Mouse (Mus musculus) layer of hippocampus, postnatal 14 days (tissue): Measurements from ENCODE around the gene Dnajb3. TPM values are rescaled to one million over a fixed set of nuclear protein-coding genes. Genes with fewer than 3 reads are reported as not detected.
"Not testable (repeated sequence)": the region's sequence is repeated elsewhere in the genome, so short reads cannot be mapped to it uniquely, and the experiment has no call there.

Experiments
- DNase-seq, 2 experiments: peaks; one replicate each; pipeline ENCODE4 v3.0.0; 2021 to 2022; ENCODE audit warnings: low spot score in 2 of 2, mixed read lengths in 1 of 2
- total RNA-seq, 2 experiments: library from RNA; stranded (reverse); gene quantifications; 2 replicates each; pipeline ENCODE4 v1.2.3; 2021

The Dnajb3 gene
- total RNA-seq, 2 experiments from 2014 or later: 1.7 to 3.1 TPM

GRCm38 (mm10) chr1:88232664-88233380 is 27.2 kb upstream of the Dnajb3 start:
- no peak for DNase-seq

GRCm38 (mm10) chr1:88231803-88232499 is 26.4 kb upstream of the Dnajb3 start:
- DNase-seq: no peak

GRCm38 (mm10) chr1:88230981-88231802 is 25.6 kb upstream of the Dnajb3 start:
- no peak for DNase-seq

GRCm38 (mm10) chr1:88230421-88230820 is 24.8 kb upstream of the Dnajb3 start:
- DNase-seq: no peak

- DNase-seq: no peak
These were observed 24.4 kb upstream of the Dnajb3 start for GRCm38 (mm10) chr1:88229986-88230385.

- no peak for DNase-seq
These were observed 24.0 kb upstream of the Dnajb3 start for GRCm38 (mm10) chr1:88229566-88229965.

GRCm38 (mm10) chr1:88228121-88228520 is 22.5 kb upstream of the Dnajb3 start:
- DNase-seq: no peak

GRCm38 (mm10) chr1:88227482-88227881 is 21.9 kb upstream of the Dnajb3 start:
- DNase-seq: no peak

GRCm38 (mm10) chr1:88226670-88227379 is 21.2 kb upstream of the Dnajb3 start, which contains the start of gene Mroh2a:
Gene Mroh2a, plus strand, starts transcription at chr1:88226986.
- no peak for DNase-seq

GRCm38 (mm10) chr1:88225741-88226140 is 20.2 kb upstream of the Dnajb3 start:
- DNase-seq: no peak

- DNase-seq: not testable (repeated sequence)
These were observed 19.7 kb upstream of the Dnajb3 start for GRCm38 (mm10) chr1:88225301-88225700.

GRCm38 (mm10) chr1:88224029-88224776 is 18.6 kb upstream of the Dnajb3 start:
- DNase-seq: no peak

GRCm38 (mm10) chr1:88223591-88223990 is 18.0 kb upstream of the Dnajb3 start:
- no peak for DNase-seq

GRCm38 (mm10) chr1:88223011-88223515 is 17.5 kb upstream of the Dnajb3 start:
- not testable (repeated sequence) for DNase-seq

GRCm38 (mm10) chr1:88222216-88222615 is 16.6 kb upstream of the Dnajb3 start:
- DNase-seq: no peak

- DNase-seq: no peak
These were observed 14.8 kb upstream of the Dnajb3 start for GRCm38 (mm10) chr1:88220336-88220735.

GRCm38 (mm10) chr1:88219054-88219453 is 13.5 kb upstream of the Dnajb3 start:
- DNase-seq: no peak

- DNase-seq: no peak
These were observed 13.0 kb upstream of the Dnajb3 start for GRCm38 (mm10) chr1:88218591-88218990.

- no peak for DNase-seq
These were observed 12.5 kb upstream of the Dnajb3 start for GRCm38 (mm10) chr1:88218051-88218450.

- DNase-seq: no peak
These were observed 12.0 kb upstream of the Dnajb3 start for GRCm38 (mm10) chr1:88217576-88217975.
